Mouse (Mus musculus) CH12.LX (cell line): Measurements from ENCODE around the gene Kcnma1.

Source experiments
- CHD2 ChIP-seq: IDR thresholded peaks from 2 replicates; pipeline ENCODE4 v1.6.1; 2011; ENCODE audit warnings: low read length, improper control_type of control experiment
- CTCF ChIP-seq, 2 experiments: IDR thresholded peaks in 1 of 2; conservative IDR thresholded peaks in 1 of 2; 2 replicates each; pipeline ENCODE4 v1.5.1; 2011 to 2012; ENCODE audit warnings: low read depth in 2 of 2, low read length in 2 of 2, improper control_type of control experiment in 1 of 2, inconsistent platforms in 1 of 2, mild to moderate bottlenecking in 1 of 2, moderate library complexity in 1 of 2
- EP300 ChIP-seq: IDR thresholded peaks from 2 replicates; pipeline ENCODE4 v1.6.1; 2011; ENCODE audit warnings: low read length, improper control_type of control experiment
- POLR2A ChIP-seq: IDR thresholded peaks from 2 replicates; pipeline ENCODE4 v1.6.1; 2011; ENCODE audit warnings: low read depth, mild to moderate bottlenecking, improper control_type of control experiment, low read length
- SIN3A ChIP-seq: IDR thresholded peaks from 2 replicates; pipeline ENCODE4 v1.6.1; 2012; ENCODE audit warnings: low read length, improper control_type of control experiment, inconsistent platforms
- UBTF ChIP-seq: IDR thresholded peaks from 2 replicates; pipeline ENCODE4 v1.6.1; 2012; ENCODE audit warnings: low read depth, mild to moderate bottlenecking, inconsistent platforms, low read length, improper control_type of control experiment, moderate library complexity
- USF1 ChIP-seq: IDR thresholded peaks from 2 replicates; pipeline ENCODE4 v1.6.1; 2014; ENCODE audit warnings: low read depth, mild to moderate bottlenecking, inconsistent platforms, low read length, improper control_type of control experiment
- ZC3H11A ChIP-seq: IDR thresholded peaks from 2 replicates; pipeline ENCODE4 v1.6.1; 2012; ENCODE audit warnings: low read depth, mild to moderate bottlenecking, inconsistent platforms, low read length, improper control_type of control experiment
- ZMIZ1 ChIP-seq: IDR thresholded peaks from 2 replicates; pipeline ENCODE4 v1.6.1; 2012; ENCODE audit warnings: low read depth, mild to moderate bottlenecking, inconsistent platforms, low read length, improper control_type of control experiment

GRCm38 (mm10) chr14:23966471-23966870, 47.8 kb downstream of the Kcnma1 start:
- TF ChIP-seq EP300, result no peak
- TF ChIP-seq CTCF (conservative IDR thresholded peaks at IDR 0.05 in 1 of 2, IDR thresholded peaks at IDR 0.05 in 1 of 2; ENCODE audit: low read depth in 2 of 2, low read length in 2 of 2), result no peak
- no peak for TF ChIP-seq SIN3A
- no peak for TF ChIP-seq ZMIZ1
- no peak for TF ChIP-seq POLR2A
- no peak for TF ChIP-seq ZC3H11A
- no peak for TF ChIP-seq CHD2
- TF ChIP-seq UBTF, result no peak
- no peak for TF ChIP-seq USF1
